Mouse (Mus musculus) kidney, embryonic 15.5 days (tissue): ENCODE data around the gene Gm14548. TPM values are rescaled to one million over a fixed set of nuclear protein-coding genes. Genes with fewer than 3 reads are reported as not detected.

Source experiments
- polyA plus RNA-seq: library from polyadenylated mRNA; unstranded; fragments of >200 nt; fragmentation: Nextera tagmentation; extraction: Ambion mirVana; gene quantifications from 2 replicates; pipeline ENCODE4 v1.2.1, GENCODE M21; 2015

Gm14548 gene
- polyA plus RNA-seq, 1 experiment from 2014 or later: not detected

Other genes starting within 250 kb of the Gm14548 start
- 18.1 and 18.7 TPM in 2 replicates for gene Leng1, start 232.3 kb downstream of the Gm14548 start, polyA plus RNA-seq
- 20.4 and 23.9 TPM in 2 replicates for gene Tmc4, start 220.6 kb downstream of the Gm14548 start, polyA plus RNA-seq
- 274 and 286 TPM in 2 replicates for gene Tsen34, start 205.3 kb downstream of the Gm14548 start, polyA plus RNA-seq
- 56.9 and 59.6 TPM in 2 replicates for gene Mboat7, start 204.6 kb downstream of the Gm14548 start, polyA plus RNA-seq
- gene Rps9, start 194.1 kb downstream of the Gm14548 start, polyA plus RNA-seq: 1,518 and 1,652 TPM in 2 replicates
- gene Pirb, start 177.7 kb downstream of the Gm14548 start, polyA plus RNA-seq: 0.68 and 1.1 TPM in 2 replicates
- not detected in 2 replicates for gene Gm15448, start 72.4 kb downstream of the Gm14548 start, polyA plus RNA-seq
- 0.13 and 0.38 TPM in 2 replicates for gene Pira2, start 53.1 kb downstream of the Gm14548 start, polyA plus RNA-seq
- 0.08 and 0.25 TPM in 2 replicates for gene Lilra6, start 17.4 kb upstream of the Gm14548 start, polyA plus RNA-seq
- 0.70 and 1.1 TPM in 2 replicates for gene Lair1, start 165.1 kb upstream of the Gm14548 start, polyA plus RNA-seq
- 2.1 and 3.0 TPM in 2 replicates for gene Ttyh1, start 221.3 kb upstream of the Gm14548 start, polyA plus RNA-seq
- gene Leng8, start 238.9 kb upstream of the Gm14548 start, polyA plus RNA-seq: 57.4 and 69.3 TPM in 2 replicates